Mouse (Mus musculus): ENCODE data around the gene Dtx1. TPM values are rescaled to one million over a fixed set of nuclear protein-coding genes. Genes with fewer than 3 reads are reported as not detected.

Dtx1 gene
- total RNA-seq (2021): 11.0 and 11.8 TPM in 2 replicates
- long read RNA-seq, partial matches to known transcripts: 3 of 6 reads
- long read RNA-seq, other reads (novel, unspliced or antisense): 1 of 6 reads

DNA sequence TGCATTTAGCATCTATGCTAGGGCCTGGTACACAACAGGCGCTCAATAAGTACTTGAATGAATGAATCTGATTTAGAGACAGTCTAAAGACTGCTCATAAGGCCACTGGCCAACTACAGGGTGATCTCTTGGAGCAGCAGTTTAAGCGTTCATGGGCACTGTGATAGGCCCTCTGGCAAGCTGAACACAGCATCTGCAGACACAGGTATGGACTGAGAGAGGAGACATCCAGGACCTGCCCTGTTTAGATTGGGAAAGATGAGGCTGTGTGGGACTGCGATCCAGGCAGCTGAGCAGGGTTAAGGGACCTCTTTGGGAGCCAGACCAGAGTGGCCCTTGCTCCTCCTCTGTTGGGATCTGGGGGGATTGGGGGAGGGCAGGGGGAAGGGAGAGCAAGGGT lies at the start of gene Dtx1:
Dtx1 (minus strand) TSS at position 101 of the 400 bp plus-strand sequence.
- DNase-seq: no peak

DNA sequence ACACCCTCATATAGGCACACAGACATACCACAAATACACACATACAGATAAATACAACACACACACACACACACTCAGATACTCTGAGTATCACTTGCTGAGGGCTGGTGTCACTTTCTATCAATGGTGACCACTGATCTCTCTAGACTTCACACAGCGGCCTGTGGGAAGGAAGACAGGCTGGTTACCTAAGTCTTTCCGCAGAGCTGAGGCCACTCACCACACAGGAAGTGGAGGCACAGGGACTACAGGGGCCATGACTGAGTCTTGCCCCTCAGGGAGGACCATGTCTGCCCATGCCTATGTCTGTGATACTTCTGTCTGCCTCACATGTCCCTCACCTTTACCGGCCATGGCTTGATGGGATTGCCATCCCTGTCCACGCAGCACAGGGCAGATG lies 42.5 kb upstream of the Dtx1 start:
- no peak for DNase-seq

DNA sequence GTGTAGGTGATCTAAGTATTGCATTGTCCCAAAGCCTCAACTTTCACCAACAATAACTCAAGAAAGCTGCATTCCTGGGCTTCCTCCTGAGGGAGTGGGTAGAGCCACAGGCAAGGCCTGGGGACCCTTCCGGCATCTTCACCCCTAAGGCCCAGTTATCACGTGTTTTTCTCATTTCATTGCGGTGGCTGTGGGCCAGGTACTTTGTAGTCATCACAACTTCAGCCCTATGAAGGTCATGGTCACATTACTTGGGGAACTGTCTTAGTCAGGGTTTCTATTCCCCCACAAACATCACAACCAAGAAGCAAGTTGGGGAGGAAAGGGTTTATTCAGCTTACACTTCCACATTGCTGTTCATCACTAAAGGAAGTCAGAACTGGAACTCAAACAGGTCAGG lies 41.1 kb upstream of the Dtx1 start:
- peak; percentile 39 for DNase-seq

DNA sequence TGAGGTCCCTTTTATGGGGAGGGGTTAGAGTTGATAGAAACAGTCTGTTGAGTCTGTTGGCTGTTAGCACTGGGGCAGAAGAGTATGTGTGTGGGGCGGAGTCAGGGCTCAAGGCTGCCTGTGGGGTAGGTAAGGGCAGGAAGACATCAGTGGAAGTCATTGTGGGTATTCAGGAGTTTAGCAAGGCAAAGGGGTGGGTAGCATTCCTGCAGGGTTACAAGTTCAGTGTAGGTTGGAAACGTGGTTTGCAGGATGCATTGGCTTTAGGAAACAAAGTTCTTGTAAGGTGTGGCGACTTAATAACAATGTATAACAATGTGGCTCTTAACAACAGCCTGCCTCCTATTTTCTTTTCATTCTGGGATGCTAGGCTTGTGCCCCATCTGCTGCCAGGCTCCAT lies 39.5 kb upstream of the Dtx1 start:
- no peak for DNase-seq

DNA sequence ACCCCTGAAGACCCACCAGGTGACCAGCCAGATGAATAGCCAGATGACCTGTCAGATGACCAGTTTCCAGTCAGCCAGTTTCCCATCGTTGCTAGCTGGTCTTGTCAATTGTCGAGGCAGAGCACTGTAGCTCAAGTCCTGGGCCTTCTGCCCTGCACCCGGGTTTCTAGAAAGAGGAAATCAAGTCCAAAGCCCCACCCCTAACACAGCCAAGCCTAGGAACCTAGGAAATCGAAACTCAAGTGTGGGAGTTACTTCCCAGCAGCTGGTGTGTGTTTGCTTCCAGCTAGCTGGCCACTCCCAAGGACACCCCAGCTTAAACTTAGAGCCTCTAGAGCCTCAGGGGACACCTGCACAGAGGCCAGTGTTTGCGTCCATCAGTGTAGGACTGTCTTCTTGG lies 38.0 kb upstream of the Dtx1 start, which contains the start of gene Oas2:
Oas2 (minus strand) TSS at position 166 of the 400 bp plus-strand sequence.
- DNase-seq: no peak

DNA sequence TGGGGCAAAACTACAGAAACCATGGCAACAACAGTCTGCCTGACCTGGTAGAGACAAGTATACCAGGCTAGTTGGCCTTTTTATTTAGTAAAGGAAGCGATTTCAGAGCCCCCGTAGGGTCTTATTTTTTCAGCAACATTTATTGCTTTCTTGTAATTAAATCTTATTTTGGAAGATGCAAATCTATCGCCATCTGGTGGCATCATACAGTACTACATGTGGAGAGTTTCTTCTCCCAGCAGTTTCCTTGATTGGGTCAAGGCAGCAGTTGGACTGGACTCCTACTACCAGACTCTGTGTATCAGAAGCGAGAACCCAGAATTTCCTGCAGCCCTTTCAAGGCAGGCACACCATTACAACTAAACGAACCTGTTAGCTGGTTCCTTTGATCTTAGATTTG lies 34.7 kb upstream of the Dtx1 start:
- no peak for DNase-seq

DNA sequence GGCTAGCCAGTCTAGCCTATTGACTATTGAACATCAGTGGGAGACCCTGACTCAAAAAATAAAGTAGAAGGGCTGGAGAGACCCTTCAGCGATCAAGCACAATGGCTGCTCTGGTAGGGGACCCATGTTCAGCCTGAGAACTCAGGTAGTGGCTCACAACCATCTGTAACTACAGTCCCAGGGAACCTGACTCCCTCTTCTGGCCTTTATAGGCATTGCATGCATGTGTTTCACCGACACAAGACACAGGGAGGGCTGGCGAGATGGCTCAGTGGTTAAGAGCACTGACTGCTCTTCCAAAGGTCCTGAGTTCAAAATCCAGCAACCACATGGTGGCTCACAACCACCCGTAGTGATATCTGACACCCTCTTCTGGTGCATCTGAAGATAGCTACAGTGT lies 30.4 kb upstream of the Dtx1 start:
- no peak for DNase-seq

DNA sequence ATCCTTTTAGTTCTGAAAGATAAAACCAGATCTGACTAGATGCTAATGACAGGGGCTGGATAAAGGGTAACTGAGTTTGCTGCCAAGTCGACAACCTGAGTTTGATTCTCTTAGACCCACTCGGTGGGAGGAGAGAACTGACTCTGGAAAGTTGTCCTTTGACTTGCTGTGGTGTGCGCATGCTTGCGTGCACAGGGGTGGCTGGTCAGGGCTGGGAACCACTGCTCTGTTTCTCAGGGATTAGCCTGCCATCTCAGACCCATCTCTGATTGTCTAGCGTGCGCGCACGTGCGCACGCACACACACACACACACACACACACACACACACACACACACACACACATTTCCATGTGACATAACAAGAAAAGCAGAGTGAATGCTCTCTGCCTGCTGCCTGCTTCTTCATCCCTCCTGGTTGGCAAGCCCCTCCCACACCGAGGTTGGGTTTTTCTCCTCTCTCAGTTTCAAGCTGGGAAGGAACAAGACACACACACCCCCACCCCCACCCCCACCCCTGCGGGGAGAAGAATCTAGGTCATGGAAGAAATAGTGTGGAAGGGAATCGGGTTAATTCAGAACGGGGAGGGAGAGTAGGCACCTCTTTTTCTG lies 22.8 kb upstream of the Dtx1 start:
- no peak for DNase-seq

DNA sequence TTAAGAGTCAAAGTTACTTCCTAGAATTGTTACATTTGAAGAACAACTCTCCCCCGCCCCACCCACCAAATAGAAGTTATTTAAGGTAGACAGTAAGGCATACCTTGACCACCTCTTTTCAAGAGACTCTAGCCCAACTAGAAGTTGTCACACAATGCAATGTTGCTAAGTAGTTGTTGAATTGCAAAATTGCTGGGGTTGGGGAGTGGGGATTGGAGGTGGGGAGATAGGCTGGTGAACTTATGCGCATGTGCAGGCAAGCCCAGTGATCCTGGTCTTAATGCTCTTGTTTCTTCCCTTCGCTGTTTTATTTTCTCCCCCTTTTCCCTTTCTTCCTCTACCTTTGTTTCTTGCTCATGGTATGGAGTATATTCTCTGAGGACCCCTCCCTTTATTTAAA lies 22.0 kb upstream of the Dtx1 start:
- DNase-seq: no peak

DNA sequence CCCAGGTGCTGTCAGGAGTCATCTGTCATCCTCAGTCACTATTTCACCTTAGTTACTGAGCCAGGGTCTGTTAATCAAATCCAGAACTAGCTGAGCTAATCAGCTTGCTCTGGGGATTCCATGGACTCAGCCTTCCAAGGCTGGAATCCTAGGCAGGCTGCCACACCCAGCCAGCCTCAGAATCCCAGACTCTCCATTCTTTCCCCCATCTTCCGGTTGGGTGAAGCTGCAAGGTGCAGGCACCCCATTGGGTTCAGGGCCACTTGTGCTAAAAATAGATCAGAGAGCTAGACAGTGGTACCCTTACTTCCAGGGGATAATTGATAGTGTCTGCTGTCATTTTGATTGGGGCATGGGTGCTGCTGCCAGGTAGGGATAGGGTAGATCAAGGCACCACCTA lies 21.0 kb upstream of the Dtx1 start:
- DNase-seq: no peak

DNA sequence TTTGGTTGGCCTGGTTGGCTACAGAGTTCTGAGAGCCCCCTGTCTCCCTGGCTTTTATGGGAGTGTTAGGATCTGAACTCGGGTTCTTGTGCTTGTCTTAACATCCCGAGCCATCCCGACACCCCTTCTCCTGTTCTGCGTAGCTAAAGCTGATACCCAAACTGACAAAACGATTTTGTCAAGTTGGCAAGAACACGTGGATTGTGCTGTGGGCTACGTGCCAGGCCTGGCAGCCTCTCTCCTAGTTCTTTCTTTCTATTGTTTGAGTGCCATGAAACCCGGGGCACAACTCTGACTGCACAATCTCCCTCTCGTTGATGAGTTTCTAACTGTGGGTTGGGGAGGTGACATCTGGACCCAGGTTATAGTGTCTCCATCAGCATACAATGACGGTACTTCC lies 17.6 kb upstream of the Dtx1 start:
- DNase-seq: no peak

DNA sequence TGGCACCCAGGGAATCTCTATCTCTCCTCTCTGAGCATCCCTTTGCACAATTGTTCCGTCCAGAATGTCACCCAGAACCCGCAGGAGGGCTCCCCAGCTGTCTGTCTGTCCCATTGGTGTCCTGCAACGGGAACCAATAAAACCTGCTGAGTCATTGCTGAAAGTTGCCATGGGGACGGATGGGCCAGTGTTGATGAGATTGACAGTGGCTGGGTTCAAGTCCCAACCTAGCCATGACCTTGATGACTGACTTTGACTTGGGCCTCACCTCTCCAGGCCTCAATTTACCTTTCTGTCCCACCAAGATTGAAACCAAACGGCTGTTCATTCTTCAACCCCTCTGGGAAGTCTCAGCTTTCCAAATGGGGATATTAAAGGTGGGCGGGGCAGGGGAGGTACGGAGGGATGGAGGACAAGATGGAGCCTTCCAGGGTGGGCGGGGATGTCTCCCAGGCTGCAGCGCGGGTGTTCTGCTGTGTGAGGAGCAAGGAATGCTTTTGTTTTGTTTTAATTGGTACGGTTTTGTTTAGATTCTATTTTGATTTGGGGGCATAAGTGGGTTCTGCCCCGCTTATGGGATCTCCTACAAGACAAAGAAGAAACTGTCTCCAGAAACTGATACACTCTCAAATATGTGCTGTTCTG lies 14.2 kb upstream of the Dtx1 start:
- no peak for DNase-seq

DNA sequence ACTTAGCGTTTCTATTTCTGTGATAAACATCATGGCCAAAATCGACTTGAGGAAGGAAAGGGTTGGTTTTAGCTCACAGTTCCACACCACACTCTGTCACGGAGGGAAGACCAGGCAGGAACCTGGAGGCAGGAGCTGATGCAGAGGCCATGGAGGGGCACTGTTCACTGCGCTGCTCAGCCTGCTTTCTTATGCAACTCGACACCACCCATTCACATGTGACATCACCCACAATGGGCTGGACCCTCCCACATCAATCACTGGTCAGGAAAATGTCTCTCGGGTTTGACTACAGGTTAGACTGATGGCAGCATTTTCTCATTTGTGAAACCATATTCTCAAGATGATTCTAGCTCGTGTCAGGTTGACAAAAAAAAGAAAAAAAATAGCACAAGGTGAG lies 9.3 kb upstream of the Dtx1 start:
- no peak for DNase-seq

DNA sequence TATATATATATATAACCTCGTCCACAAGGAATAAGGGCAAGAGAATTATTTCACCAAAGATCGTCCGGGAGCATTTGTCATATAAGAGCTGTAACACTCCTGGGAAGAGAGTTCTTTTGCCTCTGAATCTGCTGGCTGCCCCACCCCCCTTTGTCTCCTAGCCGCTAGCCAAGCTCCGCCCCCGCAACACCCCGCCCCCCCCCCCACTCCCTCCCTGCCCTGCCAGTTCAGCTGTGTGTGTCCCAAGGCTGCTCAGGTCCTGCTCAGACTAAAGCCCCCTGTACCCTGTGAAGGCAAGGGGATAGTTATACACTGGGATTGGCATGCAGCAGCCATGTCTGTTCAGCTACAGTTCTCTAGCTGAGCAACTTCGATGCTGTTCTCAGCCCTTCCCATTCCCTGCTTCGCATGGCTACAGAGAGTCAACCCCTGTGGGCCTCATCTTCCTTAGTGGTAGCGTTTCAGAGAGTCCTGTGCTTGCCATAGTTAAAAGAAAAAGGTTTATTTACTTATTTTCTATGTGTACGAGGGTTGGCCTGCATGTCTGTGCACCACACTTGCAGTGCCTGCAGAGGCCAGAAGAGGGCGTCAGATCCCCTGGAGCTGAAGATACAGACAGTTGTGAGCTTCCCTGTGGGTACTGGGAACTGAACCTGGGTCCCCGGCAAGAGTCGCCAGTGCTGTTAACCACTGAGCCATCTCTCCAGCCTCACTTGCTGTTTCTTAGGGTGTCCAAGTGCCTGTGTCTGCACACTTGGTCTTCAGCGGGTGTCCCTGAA lies 7.1 kb upstream of the Dtx1 start:
- DNase-seq: no peak

DNA sequence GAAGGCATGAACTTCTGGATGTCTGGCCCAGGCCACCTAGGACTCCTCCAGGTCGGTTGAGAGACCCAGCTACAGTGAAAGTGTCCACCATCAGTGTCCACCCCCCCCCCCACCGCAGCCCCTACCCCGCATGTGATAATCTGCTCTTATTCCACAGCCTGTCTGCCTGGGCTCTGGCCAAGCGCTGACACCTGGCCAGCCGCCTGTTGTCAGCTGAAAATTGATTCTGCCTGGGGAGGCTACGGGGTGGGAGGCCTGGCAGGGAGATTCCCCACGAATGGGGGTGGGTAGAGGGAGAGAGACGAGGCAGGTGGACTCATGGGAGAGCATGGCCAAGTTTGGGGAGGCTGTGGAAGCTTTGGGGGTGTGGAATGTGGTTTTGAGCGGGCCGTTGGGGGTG lies 5.4 kb upstream of the Dtx1 start:
- no peak for DNase-seq

DNA sequence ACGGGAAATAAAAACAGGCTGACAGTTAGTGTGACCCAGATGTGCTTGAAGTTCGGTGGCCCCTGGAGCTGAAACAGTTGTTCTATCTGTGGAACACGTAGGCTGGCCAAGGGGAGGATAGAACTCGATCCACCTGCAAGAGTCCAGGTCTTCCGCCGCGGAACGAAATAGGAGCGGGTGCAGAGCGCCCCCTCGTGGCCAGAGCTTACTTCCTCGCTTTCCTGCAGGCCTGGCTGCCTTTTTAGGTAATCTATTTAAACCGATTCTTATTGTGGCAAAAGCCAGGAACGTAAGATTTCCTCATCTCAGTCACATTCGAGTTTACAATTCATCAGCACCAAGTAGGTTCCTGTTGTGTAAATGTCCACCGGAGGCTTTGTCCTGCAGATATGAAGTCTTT lies 2.6 kb upstream of the Dtx1 start:
- DNase-seq: peak; percentile 86

DNA sequence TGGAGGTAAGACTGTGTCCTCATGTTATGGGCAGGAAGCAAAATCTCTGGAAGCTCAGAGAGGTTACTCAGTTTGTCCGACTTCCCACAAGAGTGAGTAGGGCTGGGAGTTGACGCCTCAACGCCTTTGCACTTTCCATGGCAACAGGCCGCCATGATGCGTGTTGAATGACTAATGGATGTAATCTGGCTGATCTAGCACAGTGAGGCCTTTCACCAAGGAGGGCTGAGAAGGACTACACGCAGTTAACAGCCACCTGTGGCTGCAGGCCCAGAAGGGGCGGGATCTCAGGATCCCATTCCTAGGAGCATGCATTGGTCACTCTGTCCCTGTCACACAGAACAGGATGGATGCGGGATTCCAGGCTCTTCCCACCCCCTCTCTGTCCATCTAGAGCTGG lies 994 bp upstream of the Dtx1 start:
- no peak for DNase-seq

DNA sequence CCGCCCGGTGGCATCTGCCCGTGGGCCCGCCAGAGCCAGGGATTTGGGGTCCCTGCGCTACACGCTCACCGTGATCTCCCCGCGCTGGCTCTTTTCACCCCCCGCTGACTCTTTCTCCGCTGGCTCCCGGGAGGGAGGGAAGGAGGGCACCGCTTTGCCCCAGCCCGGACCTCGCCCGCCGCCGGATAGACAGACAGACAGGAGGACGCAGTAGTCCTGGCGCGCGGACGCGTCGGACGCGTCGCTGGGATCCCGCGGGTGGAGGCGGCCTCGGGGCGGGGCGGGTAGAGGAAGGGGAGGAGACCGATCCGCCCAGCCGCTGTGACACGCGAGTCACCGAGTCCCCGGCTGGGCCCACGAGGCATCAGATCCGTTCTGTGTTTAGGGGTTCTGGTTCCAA lies 311 bp downstream of the Dtx1 start:
- DNase-seq: peak; percentile 80

DNA sequence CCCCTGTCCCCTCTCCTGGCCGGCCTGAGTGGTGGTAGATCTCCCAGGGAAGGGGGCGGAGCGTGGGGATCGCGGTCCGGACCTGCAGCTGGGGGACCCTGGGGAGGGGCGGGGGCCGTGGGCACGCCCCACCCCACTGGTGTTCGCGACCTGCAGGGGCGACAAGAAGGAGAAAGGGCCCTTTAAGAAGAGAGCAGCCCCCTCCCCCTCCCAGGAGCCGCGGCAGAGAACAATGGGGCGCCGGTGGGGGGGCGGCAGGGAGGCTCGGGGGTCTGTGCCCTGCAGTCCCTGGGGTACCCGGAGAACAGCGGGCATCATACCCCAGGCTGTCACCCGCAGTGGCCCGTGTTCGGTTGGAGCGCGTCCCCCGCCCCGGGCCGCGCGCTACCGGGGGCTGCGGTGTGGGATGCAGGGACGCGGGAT lies 890 bp downstream of the Dtx1 start:
- DNase-seq: no peak

DNA sequence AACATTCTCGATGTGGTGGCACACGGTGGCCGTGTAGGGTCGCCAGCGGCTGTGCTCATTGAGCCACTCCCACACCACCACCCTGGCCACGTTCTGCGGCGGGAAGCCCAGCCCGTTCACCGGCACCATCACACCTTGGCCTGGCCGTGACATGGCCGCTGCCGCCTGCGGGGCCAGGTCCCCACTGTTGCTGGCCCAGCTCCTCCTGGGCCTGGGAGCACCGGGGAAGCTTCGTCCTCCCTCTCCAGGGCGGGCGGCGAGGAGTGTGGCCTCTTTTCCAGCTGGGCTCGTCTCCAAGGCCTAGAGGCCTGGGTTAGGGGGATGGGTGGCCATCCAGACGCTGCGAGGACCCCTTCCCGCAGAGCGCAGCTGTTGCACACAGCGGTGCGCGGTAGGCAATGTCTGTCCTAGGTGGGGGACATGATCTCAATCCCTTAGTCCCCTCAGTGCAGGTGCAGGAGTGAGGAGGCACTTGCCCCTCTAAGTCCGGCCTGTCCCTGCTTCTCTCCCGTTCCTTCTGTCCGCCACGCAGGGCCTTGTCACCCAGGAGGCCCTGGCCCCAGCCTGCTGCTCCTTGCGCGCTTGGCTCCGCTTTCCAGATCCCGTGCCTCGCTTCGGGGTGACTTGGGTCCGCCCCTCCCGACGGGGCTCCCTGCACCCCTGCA lies 1.4 kb downstream of the Dtx1 start:
- DNase-seq: peak; percentile 43

DNA sequence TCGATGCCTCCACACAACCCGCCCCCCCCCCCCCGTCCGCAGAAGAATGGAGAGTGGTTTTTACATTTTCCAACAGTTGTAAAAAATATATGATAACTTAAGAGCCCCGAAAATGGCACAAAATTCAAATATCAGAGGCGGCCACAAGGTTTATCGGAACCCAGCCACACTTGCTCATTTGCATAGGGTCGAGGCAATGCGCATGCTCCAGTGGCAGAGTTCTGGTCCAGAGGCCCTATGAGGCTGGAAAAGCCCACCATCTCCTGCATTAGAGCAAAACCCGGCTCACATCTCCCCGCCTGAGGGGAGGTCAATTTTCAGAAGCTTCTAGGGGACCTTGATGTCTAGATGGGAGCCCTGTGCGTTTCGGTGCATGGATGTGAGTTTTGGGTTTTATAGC lies 4.8 kb downstream of the Dtx1 start:
- no peak for DNase-seq

DNA sequence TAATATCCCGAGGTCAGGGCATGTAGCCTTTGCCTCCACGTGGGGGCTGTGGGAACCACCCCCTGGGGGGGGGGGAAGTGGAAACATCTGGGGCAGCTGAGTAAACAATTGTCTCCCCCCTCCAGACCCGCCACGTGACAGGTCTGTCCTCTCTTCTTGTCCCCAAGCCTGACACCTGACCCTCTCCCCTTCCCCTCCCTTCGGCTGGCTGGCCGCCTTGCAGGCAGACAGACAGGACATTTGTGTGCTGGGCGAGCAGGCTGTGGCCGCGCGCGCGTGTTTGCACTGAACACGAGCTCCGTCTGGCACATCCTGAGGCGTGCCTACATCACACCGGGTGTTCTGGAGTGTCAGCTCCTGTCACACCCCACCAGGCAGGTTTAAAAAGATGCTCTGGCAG lies 5.2 kb downstream of the Dtx1 start:
- no peak for DNase-seq

DNA sequence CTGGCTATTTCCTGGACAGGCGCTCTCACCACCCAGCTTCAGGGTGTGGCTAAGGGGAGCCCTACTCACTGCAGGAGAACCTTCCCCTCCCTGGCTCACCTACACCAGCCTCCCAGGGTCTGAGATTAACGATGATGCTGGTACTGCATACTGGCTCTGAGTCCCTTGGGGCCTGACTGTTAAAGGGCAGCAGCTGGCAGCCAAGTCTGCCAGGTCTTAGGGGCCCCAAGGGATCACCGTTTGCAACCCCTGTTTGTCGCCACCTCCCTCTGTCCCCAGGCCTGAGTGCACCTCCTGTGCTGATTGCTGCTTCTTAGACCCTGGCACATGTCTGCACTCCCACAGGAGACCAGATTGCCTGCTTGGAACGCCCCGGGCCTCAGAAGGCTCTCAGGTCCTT lies 7.3 kb downstream of the Dtx1 start:
- DNase-seq: no peak
